Mouse (Mus musculus) MEL (cell line): ENCODE results near the gene Bhmt2.

Experiments
- CTCF ChIP-seq, 3 experiments: IDR thresholded peaks in 2 of 3; conservative IDR thresholded peaks in 1 of 3; 2 replicates each; pipeline ENCODE4 v1.5.1; 2011 to 2012; ENCODE audit warnings: low read length in 3 of 3, low read depth in 2 of 3, mild to moderate bottlenecking in 2 of 3, improper control_type of control experiment in 1 of 3, inconsistent platforms in 1 of 3, mixed read lengths in 1 of 3, moderate library complexity in 1 of 3; ENCODE audit not compliant: control insufficient read depth in 1 of 3, insufficient read depth in 1 of 3, poor library complexity in 1 of 3, severe bottlenecking in 1 of 3
- E2F4 ChIP-seq: IDR thresholded peaks from 2 replicates; pipeline ENCODE4 v1.6.1; 2011; ENCODE audit warnings: low read depth, low read length, improper control_type of control experiment, borderline replicate concordance
- ELF1 ChIP-seq: IDR thresholded peaks from 2 replicates; pipeline ENCODE4 v1.6.1; 2014; ENCODE audit warnings: low read depth, mild to moderate bottlenecking, inconsistent platforms, low read length, improper control_type of control experiment, moderate library complexity
- MAZ ChIP-seq: IDR thresholded peaks from 2 replicates; pipeline ENCODE4 v1.6.1; 2012; ENCODE audit warnings: low read depth, mild to moderate bottlenecking, inconsistent platforms, low read length, improper control_type of control experiment
- MYC ChIP-seq: IDR thresholded peaks from 2 replicates; pipeline ENCODE4 v1.6.1; 2011; ENCODE audit warnings: low read depth, mild to moderate bottlenecking, low read length, improper control_type of control experiment, moderate library complexity
- POLR2A ChIP-seq, 2 experiments: IDR thresholded peaks; 2 replicates each; pipeline ENCODE4 v1.6.1; 2011 to 2012; ENCODE audit warnings: low read length in 2 of 2, mild to moderate bottlenecking in 2 of 2, control low read depth in 1 of 2, improper control_type of control experiment in 1 of 2, low read depth in 1 of 2, moderate library complexity in 1 of 2; ENCODE audit not compliant: control insufficient read depth in 1 of 2, insufficient read depth in 1 of 2, poor library complexity in 1 of 2
- TAL1 ChIP-seq: IDR thresholded peaks from 2 replicates; pipeline ENCODE4 v1.6.1; 2012; ENCODE audit warnings: mild to moderate bottlenecking, inconsistent platforms, low read length, moderate library complexity, mixed read lengths
- TCF12 ChIP-seq: IDR thresholded peaks from 2 replicates; pipeline ENCODE4 v1.6.1; 2014; ENCODE audit warnings: low read depth, mild to moderate bottlenecking, inconsistent platforms, low read length, improper control_type of control experiment, moderate library complexity
- USF1 ChIP-seq: IDR thresholded peaks from 2 replicates; pipeline ENCODE4 v1.6.1; 2014; ENCODE audit warnings: low read depth, mild to moderate bottlenecking, inconsistent platforms, low read length, improper control_type of control experiment, moderate library complexity
- USF2 ChIP-seq, 2 experiments: IDR thresholded peaks; 2 replicates each; pipeline ENCODE4 v1.6.1; 2011 to 2012; ENCODE audit warnings: improper control_type of control experiment in 2 of 2, low read length in 2 of 2, borderline replicate concordance in 1 of 2, inconsistent platforms in 1 of 2, low read depth in 1 of 2, mild to moderate bottlenecking in 1 of 2; ENCODE audit not compliant: insufficient read depth in 1 of 2

- no peak for TF ChIP-seq USF2 (IDR thresholded peaks at IDR 0.05; ENCODE audit: borderline replicate concordance in 1 of 2, insufficient read depth in 1 of 2, low read depth in 1 of 2, low read length in 2 of 2)
- TF ChIP-seq POLR2A (IDR thresholded peaks at IDR 0.05; ENCODE audit: control insufficient read depth in 1 of 2, insufficient read depth in 1 of 2, low read depth in 1 of 2, low read length in 2 of 2, poor library complexity in 1 of 2) = no peak
- TF ChIP-seq TAL1 = no peak
- TF ChIP-seq CTCF (IDR thresholded peaks at IDR 0.05 in 2 of 3, conservative IDR thresholded peaks at IDR 0.05 in 1 of 3; ENCODE audit: control insufficient read depth in 1 of 3, insufficient read depth in 1 of 3, low read depth in 2 of 3, low read length in 3 of 3, poor library complexity in 1 of 3, severe bottlenecking in 1 of 3) = no peak
- TF ChIP-seq ELF1 = no peak
- TF ChIP-seq TCF12 = no peak
- no peak for TF ChIP-seq MYC
- TF ChIP-seq MAZ = no peak
- TF ChIP-seq USF1 = no peak
- no peak for TF ChIP-seq E2F4
Measured at GRCm38 (mm10) chr13:93717113-93717512, 43.0 kb upstream of the Bhmt2 start.
